Mouse (Mus musculus) heart, postnatal 0 days (tissue): ENCODE data around the gene Lhx8.

Experiments used
- CTCF ChIP-seq: IDR thresholded peaks from 2 replicates; pipeline ENCODE4 v1.5.1; 2016; ENCODE audit warnings: antibody characterized with exemption, control low read depth, low read depth
- EP300 ChIP-seq: IDR thresholded peaks from 2 replicates; pipeline ENCODE4 v1.6.1; 2016; ENCODE audit warnings: antibody characterized with exemption, low read depth

DNA sequence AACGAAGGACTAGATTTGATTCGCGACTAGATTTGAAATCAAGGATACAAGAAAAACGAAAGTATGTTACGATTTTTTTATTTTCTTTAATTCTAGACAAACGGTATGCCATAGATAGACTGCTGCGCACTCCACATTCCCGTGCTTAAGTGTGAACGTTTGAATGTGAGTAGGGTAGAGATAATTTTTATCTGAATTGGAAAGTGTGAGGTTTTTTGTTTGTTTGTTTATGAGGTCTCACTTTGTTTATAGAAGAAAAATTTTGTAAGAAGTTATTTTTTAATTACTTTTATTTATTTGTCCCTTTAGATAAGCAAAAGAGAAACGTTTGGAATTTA is 513 bp upstream of the Lhx8 start:
- TF ChIP-seq EP300 (no peak), CTCF (no peak)
